Mouse (Mus musculus) MEL (cell line): ENCODE measurements at regions not wholly inside any gene's neighbourhood (a gene's known extent, or its start where the extent isn't known, plus 50 kb on each side); places are given as distances from the start of the nearest gene placed in this dataset.

Experiments
- DNase-seq: peaks from one replicate; pipeline ENCODE4 v3.0.0; 2011; ENCODE audit warnings: low read depth, low spot score
- H3K27ac ChIP-seq: 2 replicates; pipeline ENCODE4 v1.5.1; 2012; ENCODE audit warnings: low read depth, mild to moderate bottlenecking, control low read depth, low read length, moderate library complexity; ENCODE audit not compliant: control insufficient read depth
- H3K27me3 ChIP-seq, 2 experiments: fragments of 150-350 bp in 1 of 2; sonication (generic) in 1 of 2; 2 replicates each; pipeline ENCODE4 v1.6.1; 2012; ENCODE audit warnings: low read length in 2 of 2, mild to moderate bottlenecking in 2 of 2, improper control_type of control experiment in 1 of 2, moderate library complexity in 1 of 2; ENCODE audit not compliant: insufficient read depth in 2 of 2, control insufficient read depth in 1 of 2
- H3K36me3 ChIP-seq, 2 experiments: 2 replicates each; pipeline ENCODE4 v1.6.1; 2012 to 2014; ENCODE audit warnings: low read length in 2 of 2, improper control_type of control experiment in 1 of 2, inconsistent platforms in 1 of 2, mild to moderate bottlenecking in 1 of 2; ENCODE audit not compliant: insufficient read depth in 2 of 2, control insufficient read depth in 1 of 2
- H3K4me1 ChIP-seq, 2 experiments: fragments of 150-350 bp in 1 of 2; sonication (generic) in 1 of 2; 2 replicates each; pipeline ENCODE4 v1.6.1; 2012; ENCODE audit warnings: low read length in 2 of 2, improper control_type of control experiment in 1 of 2, mild to moderate bottlenecking in 1 of 2; ENCODE audit not compliant: insufficient read depth in 2 of 2, control insufficient read depth in 1 of 2
- H3K4me3 ChIP-seq, 2 experiments: fragments of 150-350 bp in 1 of 2; sonication (generic) in 1 of 2; 2 replicates each; pipeline ENCODE4 v1.5.1; 2012; ENCODE audit warnings: low read depth in 2 of 2, low read length in 2 of 2, mild to moderate bottlenecking in 2 of 2, moderate library complexity in 2 of 2, control low read depth in 1 of 2, improper control_type of control experiment in 1 of 2; ENCODE audit not compliant: control insufficient read depth in 1 of 2, insufficient read depth in 1 of 2
- H3K79me2 ChIP-seq: 2 replicates; pipeline ENCODE4 v1.6.1; 2012; ENCODE audit warnings: mild to moderate bottlenecking, low read length, moderate library complexity; ENCODE audit not compliant: control insufficient read depth, poor library complexity, insufficient read depth
- H3K9ac ChIP-seq: 2 replicates; pipeline ENCODE4 v1.6.1; 2012; ENCODE audit warnings: low read depth, mild to moderate bottlenecking, control low read depth, low read length, moderate library complexity; ENCODE audit not compliant: control insufficient read depth, poor library complexity, severe bottlenecking
- H3K9me3 ChIP-seq: fragments of 150-350 bp; sonication (generic); replicated peaks from 2 replicates; pipeline ENCODE4 v1.6.1; 2012; ENCODE audit warnings: mild to moderate bottlenecking, low read length, improper control_type of control experiment, moderate library complexity; ENCODE audit not compliant: insufficient read depth
- E2F4 ChIP-seq: IDR thresholded peaks from 2 replicates; pipeline ENCODE4 v1.6.1; 2011; ENCODE audit warnings: low read depth, low read length, improper control_type of control experiment, borderline replicate concordance
- GATA1 ChIP-seq: IDR thresholded peaks from 2 replicates; pipeline ENCODE4 v1.6.1; 2011; ENCODE audit warnings: low read depth, low read length, improper control_type of control experiment
- JUND ChIP-seq: IDR thresholded peaks from 2 replicates; pipeline ENCODE4 v1.6.1; 2011; ENCODE audit warnings: low read depth, mild to moderate bottlenecking, improper control_type of control experiment, low read length
- MAFK ChIP-seq: IDR thresholded peaks from 2 replicates; pipeline ENCODE4 v1.6.1; 2011; ENCODE audit warnings: low read depth, mild to moderate bottlenecking, low read length, improper control_type of control experiment, borderline replicate concordance
- MAZ ChIP-seq: IDR thresholded peaks from 2 replicates; pipeline ENCODE4 v1.6.1; 2012; ENCODE audit warnings: low read depth, mild to moderate bottlenecking, inconsistent platforms, low read length, improper control_type of control experiment
- MEF2A ChIP-seq: IDR thresholded peaks from 2 replicates; pipeline ENCODE4 v1.6.1; 2014; ENCODE audit warnings: low read depth, mild to moderate bottlenecking, inconsistent platforms, low read length, improper control_type of control experiment; ENCODE audit not compliant: poor library complexity, insufficient replicate concordance, severe bottlenecking; ENCODE audit errors: extremely low read depth
- MXI1 ChIP-seq: IDR thresholded peaks from 2 replicates; pipeline ENCODE4 v1.6.1; 2011; ENCODE audit warnings: mild to moderate bottlenecking, low read depth, low read length, improper control_type of control experiment
- MYB ChIP-seq: IDR thresholded peaks from 2 replicates; pipeline ENCODE4 v1.6.1; 2011; ENCODE audit warnings: mild to moderate bottlenecking, low read depth, low read length, improper control_type of control experiment
- POLR2A ChIP-seq, 2 experiments: IDR thresholded peaks; 2 replicates each; pipeline ENCODE4 v1.6.1; 2011 to 2012; ENCODE audit warnings: low read length in 2 of 2, mild to moderate bottlenecking in 2 of 2, control low read depth in 1 of 2, improper control_type of control experiment in 1 of 2, low read depth in 1 of 2, moderate library complexity in 1 of 2; ENCODE audit not compliant: control insufficient read depth in 1 of 2, insufficient read depth in 1 of 2, poor library complexity in 1 of 2
- POLR2AphosphoS2 ChIP-seq: IDR thresholded peaks from 2 replicates; pipeline ENCODE4 v1.6.1; 2011; ENCODE audit warnings: low read length, improper control_type of control experiment
- SIN3A ChIP-seq: IDR thresholded peaks from 2 replicates; pipeline ENCODE4 v1.6.1; 2012; ENCODE audit warnings: low read length, improper control_type of control experiment, inconsistent platforms
- TAL1 ChIP-seq: IDR thresholded peaks from 2 replicates; pipeline ENCODE4 v1.6.1; 2012; ENCODE audit warnings: mild to moderate bottlenecking, inconsistent platforms, low read length, moderate library complexity, mixed read lengths
- TCF12 ChIP-seq: IDR thresholded peaks from 2 replicates; pipeline ENCODE4 v1.6.1; 2014; ENCODE audit warnings: low read depth, mild to moderate bottlenecking, inconsistent platforms, low read length, improper control_type of control experiment, moderate library complexity
- USF2 ChIP-seq, 2 experiments: IDR thresholded peaks; 2 replicates each; pipeline ENCODE4 v1.6.1; 2011 to 2012; ENCODE audit warnings: improper control_type of control experiment in 2 of 2, low read length in 2 of 2, borderline replicate concordance in 1 of 2, inconsistent platforms in 1 of 2, low read depth in 1 of 2, mild to moderate bottlenecking in 1 of 2; ENCODE audit not compliant: insufficient read depth in 1 of 2
- ZMIZ1 ChIP-seq: IDR thresholded peaks from 2 replicates; pipeline ENCODE4 v1.6.1; 2012; ENCODE audit warnings: low read depth, mild to moderate bottlenecking, inconsistent platforms, low read length, improper control_type of control experiment, moderate library complexity

DNA sequence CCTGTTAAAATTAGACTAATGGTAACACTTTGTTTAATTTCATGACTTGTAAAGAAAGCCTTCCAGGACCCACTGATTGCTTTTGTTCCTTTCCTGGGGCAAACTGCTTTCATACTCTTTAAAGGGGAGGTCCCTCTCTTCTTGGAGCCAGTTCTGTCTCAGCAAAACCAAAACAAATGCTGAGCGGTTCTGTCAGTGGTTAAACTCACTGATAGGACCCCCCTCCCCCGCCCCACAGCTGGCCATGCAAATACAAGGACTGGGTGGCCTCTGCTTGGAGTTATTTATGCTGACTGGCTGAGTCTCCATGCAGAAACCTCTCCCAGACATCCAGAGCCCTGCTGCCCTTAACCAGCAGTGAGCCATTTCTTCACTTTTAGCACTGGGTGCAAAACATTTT lies 127.6 kb upstream of the Sox4 start:
- Histone ChIP-seq H3K4me1 (no peaks in the 10 kb centered on the region; a peak in 1 of 4 replicates), H3K4me3 (no peak overlapping the region), H3K27ac (no peak overlapping the region), H3K79me2 (no peaks in the 10 kb centered on the region), H3K36me3 (no peaks in the 10 kb centered on the region), H3K9ac (no peak overlapping the region), H3K9me3 (no peaks in the 10 kb centered on the region), H3K27me3 (no peaks in the 10 kb centered on the region; a peak in 1 of 4 replicates)
- no peak for DNase-seq
- TF ChIP-seq E2F4 (no peak), TCF12 (no peak), USF2 (IDR thresholded peaks at IDR 0.05; ENCODE audit: borderline replicate concordance in 1 of 2, insufficient read depth in 1 of 2, low read depth in 1 of 2, low read length in 2 of 2) (no peak), POLR2AphosphoS2 (no peak), TAL1 (no peak), JUND (no peak), POLR2A (IDR thresholded peaks at IDR 0.05; ENCODE audit: control insufficient read depth in 1 of 2, insufficient read depth in 1 of 2, low read depth in 1 of 2, low read length in 2 of 2, poor library complexity in 1 of 2) (no peak), SIN3A (no peak)

DNA sequence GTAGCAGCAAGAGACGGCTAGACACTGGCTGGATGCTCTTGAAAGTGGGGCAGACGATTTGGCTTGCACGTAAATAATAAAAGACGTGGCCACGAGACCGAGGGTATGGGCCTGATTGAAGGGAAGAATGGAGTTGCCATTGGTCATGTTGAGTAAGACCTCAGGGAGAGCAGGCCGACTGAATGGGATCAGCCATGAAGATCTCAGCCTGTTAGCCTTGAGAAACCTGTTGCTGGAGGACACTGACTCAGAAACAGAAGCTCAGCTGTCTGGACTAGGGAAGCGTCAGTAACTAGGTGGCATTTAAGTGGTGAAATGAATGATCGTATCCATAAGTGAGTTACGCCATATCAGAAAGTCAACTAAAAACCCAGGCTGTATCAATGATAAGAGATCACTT lies 126.3 kb upstream of the Sox4 start:
- no peaks in the 10 kb centered on the region; a peak in 1 of 4 replicates for H3K4me1 ChIP-seq
- no peak overlapping the region for H3K27ac ChIP-seq
- no peaks in the 10 kb centered on the region for H3K79me2 ChIP-seq
- no peaks in the 10 kb centered on the region for H3K9me3 ChIP-seq
- TF ChIP-seq MYB (no peak), USF2 (IDR thresholded peaks at IDR 0.05; ENCODE audit: borderline replicate concordance in 1 of 2, insufficient read depth in 1 of 2, low read depth in 1 of 2, low read length in 2 of 2) (no peak), MEF2A (no peak), MXI1 (no peak), TAL1 (no peak), MAFK (no peak), ZMIZ1 (no peak), MAZ (no peak)
- no peaks in the 10 kb centered on the region for H3K36me3 ChIP-seq
- no peak overlapping the region for H3K9ac ChIP-seq
- H3K4me3 ChIP-seq = no peak overlapping the region
- no peaks in the 10 kb centered on the region; a peak in 1 of 4 replicates for H3K27me3 ChIP-seq
- no peak for DNase-seq

- H3K9me3 ChIP-seq = no peaks in the 10 kb centered on the region
- no peaks in the 10 kb centered on the region for H3K36me3 ChIP-seq
- no peak overlapping the region for H3K9ac ChIP-seq
- H3K27me3 ChIP-seq = no peaks in the 10 kb centered on the region
- DNase-seq = no peak
- TF ChIP-seq GATA1 = no peak
- H3K4me1 ChIP-seq = no peaks in the 10 kb centered on the region; a peak in 1 of 4 replicates
- no peak overlapping the region for H3K4me3 ChIP-seq
- no peak overlapping the region for H3K27ac ChIP-seq
- no peaks in the 10 kb centered on the region for H3K79me2 ChIP-seq
Measured at GRCm38 (mm10) chr13:29073630-29074029, 120.1 kb upstream of the Sox4 start.
